Mouse (Mus musculus) thymus, adult 2 months (tissue): ENCODE measurements around the gene Adprh. TPM values are rescaled to one million over a fixed set of nuclear protein-coding genes. Genes with fewer than 3 reads are reported as not detected.

Source experiments
- DNase-seq: peaks from one replicate; pipeline ENCODE4 v3.0.0; 2021
- H3K27ac ChIP-seq: fragments of 200-500 bp; 2 replicates; pipeline ENCODE4 v1.5.1; 2012; ENCODE audit warnings: low read length, control low read depth; ENCODE audit not compliant: control insufficient read depth, insufficient read depth
- H3K27me3 ChIP-seq: fragments of 200-500 bp; 2 replicates; pipeline ENCODE4 v1.6.1; 2012; ENCODE audit warnings: mild to moderate bottlenecking, low read length, moderate library complexity, mixed read lengths; ENCODE audit not compliant: control insufficient read depth, insufficient read depth
- H3K36me3 ChIP-seq: fragments of 200-500 bp; 2 replicates; pipeline ENCODE4 v1.6.1; 2012; ENCODE audit warnings: mild to moderate bottlenecking, low read length, moderate library complexity; ENCODE audit not compliant: control insufficient read depth, insufficient read depth
- H3K4me1 ChIP-seq: fragments of 200-500 bp; replicated peaks from 2 replicates; pipeline ENCODE4 v1.6.1; 2012; ENCODE audit warnings: low read length; ENCODE audit not compliant: control insufficient read depth, insufficient read depth
- H3K4me3 ChIP-seq: fragments of 200-500 bp; 2 replicates; pipeline ENCODE4 v1.5.1; 2012; ENCODE audit warnings: mild to moderate bottlenecking, low read length, control low read depth, moderate library complexity; ENCODE audit not compliant: control insufficient read depth, insufficient read depth
- CTCF ChIP-seq: fragments of 200-500 bp; IDR thresholded peaks from 2 replicates; pipeline ENCODE4 v1.5.1; 2012; ENCODE audit warnings: mild to moderate bottlenecking, control low read depth, low read length, moderate library complexity, borderline replicate concordance; ENCODE audit not compliant: control insufficient read depth, poor library complexity, insufficient read depth; ENCODE audit errors: extremely low read depth
- POLR2A ChIP-seq: fragments of 200-500 bp; IDR thresholded peaks from 2 replicates; pipeline ENCODE4 v1.6.1; 2012; ENCODE audit warnings: mild to moderate bottlenecking, low read length, control low read depth, moderate library complexity; ENCODE audit not compliant: control insufficient read depth, poor library complexity, insufficient read depth; ENCODE audit errors: extremely low read depth
- WGBS: fragments of 180-500 bp; shearing (Covaris S2); methylation state at CpG from one replicate; pipeline ENCODE4 v1.1.7; 2018; 5-methylcytosine and 5-hydroxymethylcytosine counted together
- polyA plus RNA-seq: library from polyadenylated mRNA; depleted of rRNA; stranded (reverse); fragments of >200 nt; gene quantifications from 2 replicates; pipeline ENCODE4 v1.2.3, GENCODE M21; 2012; rRNA removed

The Adprh gene
- polyA plus RNA-seq, 1 experiment, result 49.8 TPM

GRCm38 (mm10) chr16:38394191-38394618 is 58.3 kb downstream of the Adprh start:
- no peak for TF ChIP-seq CTCF
- no peak for TF ChIP-seq POLR2A
- DNase-seq, result no peak
- Histone ChIP-seq H3K4me1 (peaks cover 2% of the 10 kb centered on the region), H3K27me3 (no peaks in the 10 kb centered on the region), H3K4me3 (no peak overlapping the region), H3K27ac (no peak overlapping the region), H3K36me3 (no peaks in the 10 kb centered on the region)
- 68% methylated on average over 8 of the region's 8 CpGs for WGBS

Other genes starting within 250 kb of the Adprh start
- gene Nr1i2, start 157.9 kb downstream of the Adprh start, polyA plus RNA-seq, result 0.16 and 0.19 TPM in 2 replicates
- gene Maats1, start 110.6 kb downstream of the Adprh start, polyA plus RNA-seq, result 0.05 and 0.12 TPM in 2 replicates
- gene Cox17, start 105.7 kb downstream of the Adprh start, polyA plus RNA-seq, result 61.0 and 68.7 TPM in 2 replicates
- not detected in 2 replicates for gene Gm21987, start 105.7 kb downstream of the Adprh start, polyA plus RNA-seq
- 3.1 and 33.2 TPM in 2 replicates for gene Popdc2, start 90.5 kb downstream of the Adprh start, polyA plus RNA-seq
- gene Pla1a, start 19.6 kb downstream of the Adprh start, polyA plus RNA-seq, result 4.1 and 5.5 TPM in 2 replicates
- 3.5 and 5.2 TPM in 2 replicates for gene Cd80, start 2.9 kb upstream of the Adprh start, polyA plus RNA-seq
- 25.0 and 30.7 TPM in 2 replicates for gene Timmdc1, start 70.0 kb upstream of the Adprh start, polyA plus RNA-seq
- gene Poglut1, start 97.6 kb upstream of the Adprh start, polyA plus RNA-seq, result 27.6 and 34.8 TPM in 2 replicates
- gene Tmem39a, start 106.0 kb upstream of the Adprh start, polyA plus RNA-seq, result 96.9 and 126 TPM in 2 replicates